Mouse (Mus musculus): ENCODE data around the gene Gm34653.
"Not testable (repeated sequence)": the region's sequence is repeated elsewhere in the genome, so short reads cannot be mapped to it uniquely, and the experiment has no call there.

Gm34653 gene

GRCm38 (mm10) chr2:34832766-34833457 lies at the start of gene Gm34653:
Gene Gm34653 (plus strand): TSS chr2:34833007.
- not testable (repeated sequence) for DNase-seq

GRCm38 (mm10) chr2:34783064-34784020 lies 49.5 kb upstream of the Gm34653 start:
- DNase-seq = no peak

GRCm38 (mm10) chr2:34784085-34784484 lies 48.7 kb upstream of the Gm34653 start:
- DNase-seq = no peak

- no peak for DNase-seq
These were observed 42.5 kb upstream of the Gm34653 start for GRCm38 (mm10) chr2:34790282-34790681.

- DNase-seq = not testable (repeated sequence)
These were observed 40.3 kb upstream of the Gm34653 start for GRCm38 (mm10) chr2:34792543-34792942.

- no peak for DNase-seq
These were observed 38.3 kb upstream of the Gm34653 start for GRCm38 (mm10) chr2:34794511-34794910.

GRCm38 (mm10) chr2:34795426-34795825 lies 37.4 kb upstream of the Gm34653 start:
- DNase-seq = no peak

GRCm38 (mm10) chr2:34799357-34800256 lies 33.2 kb upstream of the Gm34653 start, which contains the start of gene Rabepk:
Gene Rabepk (minus strand): TSS chr2:34799912.
- peak; percentile 79 for DNase-seq

GRCm38 (mm10) chr2:34800371-34800770 lies 32.4 kb upstream of the Gm34653 start:
- no peak for DNase-seq

GRCm38 (mm10) chr2:34801516-34802482 lies 31.0 kb upstream of the Gm34653 start:
- DNase-seq = peak; percentile 99

GRCm38 (mm10) chr2:34802565-34803245 lies 30.1 kb upstream of the Gm34653 start:
- not testable (repeated sequence) for DNase-seq

- no peak for DNase-seq
These were observed 29.1 kb upstream of the Gm34653 start for GRCm38 (mm10) chr2:34803746-34804145.

GRCm38 (mm10) chr2:34804172-34804571 lies 28.6 kb upstream of the Gm34653 start:
- no peak for DNase-seq

- no peak for DNase-seq
These were observed 28.0 kb upstream of the Gm34653 start for GRCm38 (mm10) chr2:34804815-34805214.

GRCm38 (mm10) chr2:34805364-34805950 lies 27.4 kb upstream of the Gm34653 start:
- no peak for DNase-seq

- DNase-seq = no peak
These were observed 24.8 kb upstream of the Gm34653 start for GRCm38 (mm10) chr2:34808057-34808456.

GRCm38 (mm10) chr2:34809568-34809967 lies 23.2 kb upstream of the Gm34653 start:
- no peak for DNase-seq

- no peak for DNase-seq
These were observed 22.0 kb upstream of the Gm34653 start for GRCm38 (mm10) chr2:34810775-34811174.

GRCm38 (mm10) chr2:34812706-34813105 lies 20.1 kb upstream of the Gm34653 start:
- DNase-seq = no peak

- DNase-seq = not testable (repeated sequence)
These were observed 16.9 kb upstream of the Gm34653 start for GRCm38 (mm10) chr2:34815893-34816292.
